Mouse (Mus musculus): ENCODE results near the gene Smndc1.

- TF ChIP-seq POLR2A (IDR thresholded peaks at IDR 0.05; ENCODE audit: low read depth, low read length) (no peak), CTCF (conservative IDR thresholded peaks at IDR 0.05; ENCODE audit: insufficient read depth, insufficient read length, low read depth, low read length) (no peak)
Observed at GRCm38 (mm10) chr19:53412149-53412848, 21.9 kb upstream of the Smndc1 start.
